ENCODE assay signal across 35 mouse cellular contexts in genomic region chr14:75186858-75187415, GRCm38 (mm10). TPM values are rescaled to one million over a fixed set of nuclear protein-coding genes. Genes with fewer than 3 reads are reported as not detected.
DNase-seq lines count a peak whose midpoint lies in the region; ATAC-seq and TF ChIP-seq lines count a peak whose summit lies in the region.
"Had no signal": no experiment of that assay in that cellular context is flagged by ENCODE, and none has a peak within 500 bp of the region (broad histone marks: within the 10 kb centered on the region; RNA-seq: fewer than 3 reads in every experiment).

No protein-coding gene starts in this region.

- in situ Hi-C loops in CH12.LX (cut with MboI; ENCODE audit: low pct_ligation_motif_present, low pct_unique_long_range_greater_than_20kb, low sequenced_read_pairs) = no loop called here

- 0 out of 2 replicates have a peak, but pooled peaks have one; percentile 16 for ATAC-seq in megakaryocyte, adult 5-6 weeks (ENCODE audit: poor library complexity, severe bottlenecking)
- no peak for ATAC-seq in kidney, embryonic 15.5 days (replicated peaks; ENCODE audit: low FRiP score)
- ATAC-seq: forebrain, embryonic 14.5 days; lung, postnatal 0 days had no signal

- H3K27me3 ChIP-seq in CH12.LX (replicated peaks) = no peaks in the 10 kb centered on the region
- no peaks in the 10 kb centered on the region for H3K27me3 ChIP-seq in kidney, embryonic 15.5 days
- H3K27me3 ChIP-seq in hindbrain, embryonic 10.5 days (ENCODE audit: insufficient read depth, poor library complexity, severe bottlenecking) = no peaks in the 10 kb centered on the region
- H3K27me3 ChIP-seq: embryonic facial prominence, embryonic 15.5 days; hindbrain, embryonic 12.5 days had no signal

- H3K4me3 ChIP-seq in CH12.LX (replicated peaks in 1 of 3; ENCODE audit: low read depth in 2 of 3, low read length in 2 of 3, poor library complexity in 1 of 3) = no peak overlapping the region
- H3K4me3 ChIP-seq in kidney, embryonic 15.5 days (replicated peaks) = no peak overlapping the region
- H3K4me3 ChIP-seq in hindbrain, embryonic 10.5 days = no peak overlapping the region
- H3K4me3 ChIP-seq: embryonic facial prominence, embryonic 10.5 days; embryonic facial prominence, embryonic 15.5 days; hindbrain, embryonic 12.5 days had no signal

- peaks cover 26 to 96% of the 10 kb centered on the region in 2 experiments for H3K4me1 ChIP-seq in CH12.LX (ENCODE audit: control insufficient read depth in 1 of 2, insufficient read depth in 2 of 2)
- no peaks in the 10 kb centered on the region for H3K4me1 ChIP-seq in kidney, embryonic 15.5 days
- H3K4me1 ChIP-seq in hindbrain, embryonic 10.5 days (replicated peaks) = no peaks in the 10 kb centered on the region
- H3K4me1 ChIP-seq: embryonic facial prominence, embryonic 10.5 days; embryonic facial prominence, embryonic 15.5 days; hindbrain, embryonic 12.5 days had no signal

- H3K9ac ChIP-seq in CH12.LX (ENCODE audit: insufficient read depth, low read depth) = peak overlapping the region; percentile 57
- no peak overlapping the region for H3K9ac ChIP-seq in kidney, embryonic 15.5 days
- H3K9ac ChIP-seq: embryonic facial prominence, embryonic 15.5 days; hindbrain, embryonic 12.5 days had no signal

- peak; percentile 43; the same call in 1 of the 2 replicates for TF ChIP-seq EP300 in CH12.LX (IDR thresholded peaks at IDR 0.05; ENCODE audit: low read length)

- peak overlapping the region; percentile 98 for H3K27ac ChIP-seq in CH12.LX (ENCODE audit: insufficient read depth, low read depth)
- H3K27ac ChIP-seq in kidney, embryonic 15.5 days = no peak overlapping the region
- H3K27ac ChIP-seq in hindbrain, embryonic 10.5 days = no peak overlapping the region
- H3K27ac ChIP-seq: embryonic facial prominence, embryonic 10.5 days; embryonic facial prominence, embryonic 15.5 days; hindbrain, embryonic 12.5 days; stomach, postnatal 0 days had no signal

- H3K79me2 ChIP-seq in CH12.LX (replicated peaks; ENCODE audit: control insufficient read depth, extremely low read depth, insufficient read depth, poor library complexity, severe bottlenecking) = peaks cover 92% of the 10 kb centered on the region

- no peak for TF ChIP-seq CTCF in CH12.LX (conservative IDR thresholded peaks at IDR 0.05 in 1 of 2, IDR thresholded peaks at IDR 0.05 in 1 of 2; ENCODE audit: low read depth in 2 of 2, low read length in 2 of 2)

- dilution Hi-C loops in CH12.LX (cut with MboI; ENCODE audit: extremely low pct_ligation_motif_present, extremely low pct_unique_long_range_greater_than_20kb, low sequenced_read_pairs) = no loop called here

- peak overlapping the region; percentile 82 for H3K4me2 ChIP-seq in CH12.LX (ENCODE audit: insufficient read depth, low read depth, poor library complexity, severe bottlenecking)
- no peak overlapping the region for H3K4me2 ChIP-seq in kidney, embryonic 15.5 days
- H3K4me2 ChIP-seq: embryonic facial prominence, embryonic 15.5 days; hindbrain, embryonic 12.5 days had no signal

- peak; percentile 53 for DNase-seq in CD4-positive, CD25-positive, alpha-beta regulatory T cell, adult 2 months (ENCODE audit: low read depth, low spot score)
- no peak for DNase-seq in CH12.LX (ENCODE audit: extremely low read depth)
- peak; percentile 75 for DNase-seq in induced T-regulatory cell, adult 2 months (ENCODE audit: low read depth)
- DNase-seq in hindbrain, embryonic 10.5 days (ENCODE audit: low spot score) = no peak
- DNase-seq in gastrocnemius, postnatal 14 days = no peak
- DNase-seq: adrenal gland, adult 2 months; adrenal gland, postnatal 36 days; cerebellum, adult 2 months; cerebellum, postnatal 14 days; kidney, adult 11 months; kidney, postnatal 10 days; layer of hippocampus, postnatal 36 days; left cerebral cortex, postnatal 4 days; lung, adult 18-20 months; lung, postnatal 4 days; midbrain, embryonic 14.5 days; right cerebral cortex, postnatal 25 days; thymus, adult 18-20 months; thymus, postnatal 25 days had no signal

- peaks cover 4 to 55% of the 10 kb centered on the region in 2 experiments for H3K36me3 ChIP-seq in CH12.LX (replicated peaks in 1 of 2; ENCODE audit: control insufficient read depth in 1 of 2, insufficient read depth in 1 of 2, low read length in 1 of 2)
- H3K36me3 ChIP-seq in kidney, embryonic 15.5 days = no peaks in the 10 kb centered on the region
- H3K36me3 ChIP-seq in hindbrain, embryonic 10.5 days = no peaks in the 10 kb centered on the region
- H3K36me3 ChIP-seq: embryonic facial prominence, embryonic 10.5 days; embryonic facial prominence, embryonic 15.5 days; hindbrain, embryonic 12.5 days had no signal

- no peak for TF ChIP-seq RAD21 in CH12.LX (IDR thresholded peaks at IDR 0.05; ENCODE audit: low read depth, low read length)

- no peaks in the 10 kb centered on the region for H3K9me3 ChIP-seq in CH12.LX (replicated peaks; ENCODE audit: low read length)
- H3K9me3 ChIP-seq in kidney, embryonic 15.5 days (replicated peaks) = no peaks in the 10 kb centered on the region
- no peaks in the 10 kb centered on the region for H3K9me3 ChIP-seq in hindbrain, embryonic 10.5 days
- H3K9me3 ChIP-seq: embryonic facial prominence, embryonic 10.5 days; embryonic facial prominence, embryonic 15.5 days; hindbrain, embryonic 12.5 days had no signal

- WGBS in kidney, embryonic 15.5 days = 88% methylated on average over 8 of the region's 8 CpGs
- 89% methylated on average over 8 of the region's 8 CpGs for WGBS in hindbrain, embryonic 10.5 days

- no peak for TF ChIP-seq POLR2A in CH12.LX (IDR thresholded peaks at IDR 0.05; ENCODE audit: low read depth, low read length)

- intact Hi-C loops in gastrocnemius, postnatal 14 days (cut with DNase I; ENCODE audit: low total_unique reads) = no loop called here

TF ChIP-seq in CH12.LX, 34 proteins besides CTCF, POLR2A, EP300 and RAD21:
- TF ChIP-seq RCOR1 (conservative IDR thresholded peaks at IDR 0.05; ENCODE audit: low read depth, low read length) (0 out of 2 replicates have a peak, but pooled peaks have one; percentile 51), ETS1 (conservative IDR thresholded peaks at IDR 0.05; ENCODE audit: low read depth, low read length) (peak; percentile 37; the same call in 1 of the 2 replicates), JUND (conservative IDR thresholded peaks at IDR 0.05; ENCODE audit: low read depth, low read length) (no peak), TCF12 (IDR thresholded peaks at IDR 0.05; ENCODE audit: low read depth, low read length) (0 out of 2 replicates have a peak, but pooled peaks have one; percentile 39), JUN (IDR thresholded peaks at IDR 0.05; ENCODE audit: insufficient read depth, low read depth, low read length) (no peak), MEF2A (IDR thresholded peaks at IDR 0.05; ENCODE audit: borderline replicate concordance, low read depth, low read length) (0 out of 2 replicates have a peak, but pooled peaks have one; percentile 52), CHD2 (IDR thresholded peaks at IDR 0.05; ENCODE audit: low read length) (peak; percentile 48; the same call in 1 of the 2 replicates), SMC3 (IDR thresholded peaks at IDR 0.05; ENCODE audit: low read depth, low read length) (no peak), IRF4 (IDR thresholded peaks at IDR 0.05; ENCODE audit: low read depth, low read length) (peak; percentile 66)

RNA-seq across cellular contexts. Expression of gene Cpb2, which starts 55.1 kb away (rescaled TPM):
- total RNA-seq in CH12.LX (2012; rRNA removed) = not detected in 2 replicates
- total RNA-seq in CH12.LX (2014; rRNA removed) = not detected in 2 replicates
- not detected in 2 replicates for polyA plus RNA-seq in CH12.LX (2012; ENCODE audit: insufficient read length, low read depth)
- total RNA-seq in megakaryocyte, adult 5-6 weeks (2015) = not detected in 2 replicates
- total RNA-seq in megakaryocyte, adult 5-6 weeks (2017) = not detected in 2 replicates
- 18.4 and 19.4 TPM in 2 replicates for polyA plus RNA-seq in kidney, embryonic 15.5 days (2015; fragmentation: Nextera tagmentation; extraction: Ambion mirVana)
- polyA plus RNA-seq in hindbrain, embryonic 10.5 days (2016; fragmentation: Nextera tagmentation; extraction: Ambion mirVana) = not detected in 2 replicates
- not detected for total RNA-seq in gastrocnemius, postnatal 14 days (2021)
- total RNA-seq: adrenal gland, postnatal 36 days; gastrocnemius, adult 18-20 months; heart, postnatal 25 days; layer of hippocampus, postnatal 36 days; left cerebral cortex, postnatal 4 days; neutrophil, adult 5-6 weeks had no signal
- polyA plus RNA-seq: adrenal gland, adult 2 months; cerebellum, adult 2 months; cortical plate, adult 2 months; embryonic facial prominence, embryonic 10.5 days; embryonic facial prominence, embryonic 15.5 days; forebrain, embryonic 14.5 days; gonadal fat pad, adult 2 months; heart, embryonic 14.5 days; hindbrain, embryonic 12.5 days; large intestine, adult 2 months; limb, embryonic 14.5 days; lung, postnatal 0 days; midbrain, embryonic 14.5 days had no signal

RNA-seq across cellular contexts. Expression of gene Lcp1, which starts 56.0 kb away (rescaled TPM):
- total RNA-seq in CH12.LX (2012; rRNA removed) (258 and 289 TPM in 2 replicates), CH12.LX (2014; rRNA removed) (373 and 384 TPM in 2 replicates)
- polyA plus RNA-seq in CH12.LX (2012; ENCODE audit: insufficient read length, low read depth) = 777 and 805 TPM in 2 replicates
- total RNA-seq in megakaryocyte, adult 5-6 weeks (2015) = 1,031 and 1,064 TPM in 2 replicates
- total RNA-seq in megakaryocyte, adult 5-6 weeks (2017) = 669 and 719 TPM in 2 replicates
- polyA plus RNA-seq in kidney, embryonic 15.5 days (2015; fragmentation: Nextera tagmentation; extraction: Ambion mirVana) = 21.1 and 21.9 TPM in 2 replicates
- polyA plus RNA-seq in hindbrain, embryonic 10.5 days (2016; fragmentation: Nextera tagmentation; extraction: Ambion mirVana) = 25.3 and 26.6 TPM in 2 replicates
- total RNA-seq in gastrocnemius, postnatal 14 days (2021) = 1 to 10 TPM; 6.0 to 8.2 TPM

RNA-seq across cellular contexts. Expression of gene Lrrc63, which starts 56.3 kb away (rescaled TPM):
- total RNA-seq in CH12.LX (2012; rRNA removed) (not detected in 2 replicates), CH12.LX (2014; rRNA removed) (0.15 TPM in 1 of 2 replicates, not detected in the other)
- polyA plus RNA-seq in CH12.LX (2012; ENCODE audit: insufficient read length, low read depth) = not detected in 2 replicates
- total RNA-seq in megakaryocyte, adult 5-6 weeks (2015) = 0.09 and 0.11 TPM in 2 replicates
- total RNA-seq in megakaryocyte, adult 5-6 weeks (2017) = 0.12 and 0.37 TPM in 2 replicates
- not detected in 2 replicates for polyA plus RNA-seq in kidney, embryonic 15.5 days (2015; fragmentation: Nextera tagmentation; extraction: Ambion mirVana)
- 0.12 and 0.13 TPM in 2 replicates for polyA plus RNA-seq in hindbrain, embryonic 10.5 days (2016; fragmentation: Nextera tagmentation; extraction: Ambion mirVana)
- total RNA-seq in gastrocnemius, postnatal 14 days (2021) = not detected
- total RNA-seq: adrenal gland, adult 2 months; adrenal gland, postnatal 36 days; gastrocnemius, adult 18-20 months; heart, postnatal 25 days; layer of hippocampus, postnatal 36 days; left cerebral cortex, postnatal 4 days had no signal
- polyA plus RNA-seq: adrenal gland, adult 2 months; embryonic facial prominence, embryonic 10.5 days; embryonic facial prominence, embryonic 15.5 days; forebrain, embryonic 14.5 days; heart, embryonic 14.5 days; large intestine, adult 2 months; limb, embryonic 14.5 days; midbrain, embryonic 14.5 days; stomach, postnatal 0 days had no signal

Comparison
In these comparisons a context has a peak if more than half of its experiments do, and no peak if none do; other contexts are left out.
1. DNase-seq: peak in CD4-positive, CD25-positive, alpha-beta regulatory T cell, adult 2 months (single experiment) and induced T-regulatory cell, adult 2 months (single experiment); none in CH12.LX (single experiment), hindbrain, embryonic 10.5 days (single experiment) and gastrocnemius, postnatal 14 days (single experiment).
2. RNA of gene Lcp1, which starts 56.0 kb away (total RNA-seq): 669 to 1,064 TPM in megakaryocyte, adult 5-6 weeks and 258 to 384 TPM in CH12.LX; 6.0 to 8.2 TPM in gastrocnemius, postnatal 14 days; every median in the first group is over 10 times any median in the second.